Mouse (Mus musculus): Measurements from ENCODE around the gene Olfr603.

- TF ChIP-seq CTCF (IDR thresholded peaks at IDR 0.05; ENCODE audit: borderline replicate concordance, control insufficient read depth, extremely low read depth, insufficient read depth, low read length, poor library complexity) (no peak), POLR2A (IDR thresholded peaks at IDR 0.05; ENCODE audit: control insufficient read depth, extremely low read depth, insufficient read depth, low read length, poor library complexity) (no peak)
Observed at GRCm38 (mm10) chr7:103386077-103386476, at the start of gene Olfr603.

Data from thymus, adult 2 months (tissue).